Mouse (Mus musculus) splenic B cell, adult 2 months (primary cell): Measurements from ENCODE around the gene Maml3.

Experiments used
- DNase-seq: peaks from one replicate; pipeline ENCODE4 v3.0.0-alpha.2; 2011; ENCODE audit warnings: low read depth, low spot score
- H3K27me3 ChIP-seq: 2 replicates; pipeline ENCODE4 v1.6.1; 2012; ENCODE audit warnings: mild to moderate bottlenecking, low read length, moderate library complexity, mixed read lengths; ENCODE audit not compliant: control insufficient read depth, poor library complexity, insufficient read depth, severe bottlenecking
- H3K36me3 ChIP-seq: 2 replicates; pipeline ENCODE4 v1.6.1; 2012; ENCODE audit warnings: mild to moderate bottlenecking, low read length, moderate library complexity, mixed read lengths; ENCODE audit not compliant: control insufficient read depth, poor library complexity, insufficient read depth, severe bottlenecking

Gene Maml3

DNA sequence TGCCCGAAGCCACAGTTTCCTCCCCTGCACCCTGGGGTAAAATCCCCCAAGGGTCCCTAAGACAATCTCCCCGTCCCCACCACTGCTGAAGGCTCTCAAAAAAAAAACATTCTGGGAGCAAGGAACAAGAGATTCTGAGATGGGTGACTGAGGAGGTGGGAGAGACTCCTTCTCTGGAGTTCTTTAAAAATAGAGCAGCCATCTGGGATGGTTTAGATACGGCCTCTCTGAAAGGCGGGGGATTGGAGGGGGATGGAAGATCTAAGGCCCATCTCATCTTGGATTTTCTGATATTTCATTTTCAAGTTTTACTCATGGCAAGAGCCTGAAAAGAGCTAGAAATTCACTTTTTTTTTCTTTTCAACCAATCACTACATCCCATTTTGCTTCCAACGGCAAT, 219.4 kb downstream of the Maml3 start:
- Histone ChIP-seq H3K36me3 (no peaks in the 10 kb centered on the region), H3K27me3 (no peaks in the 10 kb centered on the region)
- no peak for DNase-seq

DNA sequence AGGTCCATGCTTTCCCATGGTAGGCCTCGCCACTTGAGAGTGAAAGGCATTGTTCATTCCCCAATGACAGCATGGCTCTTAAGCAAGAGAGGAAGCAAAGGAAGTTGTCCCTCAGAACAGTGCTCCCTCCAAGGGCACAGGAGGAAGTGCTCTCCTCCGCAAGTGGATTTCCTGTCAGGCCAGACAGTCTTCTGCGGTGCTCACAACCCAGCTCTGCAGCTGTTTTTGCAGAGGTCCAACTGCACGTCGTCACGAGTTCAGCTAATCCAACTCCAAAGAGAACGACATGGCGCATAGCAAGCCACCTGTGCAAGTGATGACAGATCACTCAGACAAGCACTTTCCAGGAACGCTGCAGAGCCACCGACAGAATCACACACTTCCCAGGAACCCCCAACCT, 222.9 kb downstream of the Maml3 start:
- peak; percentile 39 for DNase-seq
- H3K27me3 ChIP-seq: no peaks in the 10 kb centered on the region

GRCm38 (mm10) chr3:51881393-51881792, 223.5 kb downstream of the Maml3 start:
- H3K27me3 ChIP-seq: no peaks in the 10 kb centered on the region
- DNase-seq: no peak

More for the DNA sequence above, 222.9 kb downstream of the Maml3 start:
- no peaks in the 10 kb centered on the region for H3K36me3 ChIP-seq

DNA sequence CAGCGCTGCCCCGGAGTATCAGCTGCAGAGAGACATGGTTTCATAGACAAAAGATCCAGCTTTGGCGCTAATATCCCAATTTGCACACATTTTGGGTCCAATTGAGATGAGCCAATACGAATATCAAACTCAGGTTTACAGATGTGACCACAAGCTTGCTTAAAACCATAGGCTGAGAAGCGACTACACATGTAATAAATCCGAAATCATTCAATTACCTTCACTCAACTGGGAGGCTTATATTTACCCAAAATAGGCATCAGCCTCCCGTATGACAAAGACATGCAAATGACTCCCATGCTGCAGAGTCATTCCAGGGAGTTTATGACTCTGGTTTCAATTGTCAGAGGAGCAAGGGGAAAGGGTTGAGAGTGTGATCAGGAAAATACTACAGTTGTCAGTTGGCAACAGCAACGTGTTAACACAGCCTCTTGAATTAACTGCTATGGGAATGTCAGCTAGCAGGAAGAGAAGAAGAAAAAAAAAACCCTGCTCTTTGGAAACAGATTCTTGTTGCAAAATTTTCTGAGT, 224.3 kb downstream of the Maml3 start:
- no peaks in the 10 kb centered on the region for H3K36me3 ChIP-seq
- DNase-seq: no peak
- H3K27me3 ChIP-seq: no peaks in the 10 kb centered on the region

More at GRCm38 (mm10) chr3:51881393-51881792, 223.5 kb downstream of the Maml3 start:
- H3K36me3 ChIP-seq: no peaks in the 10 kb centered on the region

DNA sequence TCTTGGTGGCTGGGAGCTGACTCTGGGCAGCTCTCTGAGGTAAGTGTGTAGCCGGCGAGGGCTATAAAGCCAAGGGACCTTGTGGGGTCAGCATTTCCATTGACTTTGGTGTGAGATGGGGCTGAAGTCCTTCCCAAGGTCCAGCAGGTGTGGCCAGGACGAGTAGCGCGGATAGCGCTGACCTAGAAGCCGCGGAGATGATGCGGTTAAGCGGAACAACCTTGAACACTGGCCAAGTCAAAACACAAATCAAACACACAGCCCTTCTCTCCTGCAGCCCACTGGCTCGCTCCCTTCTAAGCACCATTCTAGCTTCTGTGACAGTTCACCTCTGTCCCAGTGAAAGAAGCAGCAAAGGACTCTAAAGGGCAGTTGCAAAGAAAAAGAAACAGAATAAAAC, 225.7 kb downstream of the Maml3 start:
- no peak for DNase-seq
- H3K27me3 ChIP-seq: no peaks in the 10 kb centered on the region
- no peaks in the 10 kb centered on the region for H3K36me3 ChIP-seq

DNA sequence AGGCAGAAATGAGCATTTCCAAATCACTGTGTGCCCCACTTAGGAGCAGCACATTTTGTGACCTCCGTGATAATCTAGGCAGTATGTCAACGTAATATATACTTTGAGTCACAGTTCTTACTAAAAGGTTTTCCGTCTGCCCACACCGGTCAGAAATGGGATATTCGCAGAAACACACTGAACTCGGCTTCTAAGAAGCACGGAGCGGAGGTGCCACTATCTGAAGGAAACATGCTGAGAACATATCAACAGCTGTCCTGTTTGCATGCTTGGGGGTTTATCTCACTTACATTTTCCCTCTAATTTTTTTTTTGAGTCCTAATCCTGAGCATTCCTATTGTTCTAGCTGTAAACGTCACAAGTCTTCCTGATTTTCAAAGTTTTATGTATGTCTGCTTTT, 226.3 kb downstream of the Maml3 start:
- Histone ChIP-seq H3K27me3 (no peaks in the 10 kb centered on the region), H3K36me3 (no peaks in the 10 kb centered on the region)
- no peak for DNase-seq

DNA sequence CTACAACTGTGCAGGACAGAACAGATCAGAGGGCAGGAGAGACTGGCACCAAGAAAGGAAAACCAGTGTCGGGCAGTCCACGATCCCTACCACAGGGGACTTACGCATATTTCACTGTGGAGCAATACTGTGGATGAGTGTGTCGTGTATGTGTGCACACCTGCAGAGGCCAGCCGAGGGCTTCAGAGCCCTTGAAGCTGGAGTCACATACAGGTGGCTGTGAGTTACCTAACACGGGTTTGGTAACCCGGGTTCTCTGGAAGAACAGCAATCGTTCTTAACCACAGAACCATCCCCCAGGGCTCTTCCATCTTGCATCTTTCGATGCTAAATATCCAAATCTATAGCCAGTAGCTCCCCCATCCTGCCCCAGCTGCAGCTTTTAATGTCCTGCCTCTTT, 228.1 kb downstream of the Maml3 start:
- Histone ChIP-seq H3K36me3 (no peaks in the 10 kb centered on the region), H3K27me3 (no peaks in the 10 kb centered on the region)
- no peak for DNase-seq

GRCm38 (mm10) chr3:51875629-51876028, 229.2 kb downstream of the Maml3 start:
- no peak for DNase-seq

DNA sequence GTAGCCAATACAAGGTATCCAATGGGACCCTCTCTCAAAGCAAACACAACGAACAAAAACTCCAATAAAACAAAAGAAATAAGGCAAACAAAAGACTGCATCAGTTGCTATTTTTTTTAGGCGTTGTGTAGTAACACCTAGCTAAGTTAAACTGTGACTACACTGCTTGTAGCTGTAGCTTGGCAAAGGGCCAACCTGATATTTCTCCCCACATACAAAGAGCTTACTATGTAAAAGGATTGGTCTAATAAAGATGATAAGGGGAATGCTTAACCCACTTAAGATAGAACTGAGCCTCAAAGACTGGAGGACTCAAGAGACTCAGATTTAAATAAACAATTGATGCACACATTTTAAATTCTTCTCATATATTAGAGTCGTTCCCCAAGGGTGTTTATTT, 230.6 kb downstream of the Maml3 start:
- no peaks in the 10 kb centered on the region for H3K36me3 ChIP-seq
- DNase-seq: no peak
- H3K27me3 ChIP-seq: no peaks in the 10 kb centered on the region

More at GRCm38 (mm10) chr3:51875629-51876028, 229.2 kb downstream of the Maml3 start:
- Histone ChIP-seq H3K36me3 (no peaks in the 10 kb centered on the region), H3K27me3 (no peaks in the 10 kb centered on the region)

DNA sequence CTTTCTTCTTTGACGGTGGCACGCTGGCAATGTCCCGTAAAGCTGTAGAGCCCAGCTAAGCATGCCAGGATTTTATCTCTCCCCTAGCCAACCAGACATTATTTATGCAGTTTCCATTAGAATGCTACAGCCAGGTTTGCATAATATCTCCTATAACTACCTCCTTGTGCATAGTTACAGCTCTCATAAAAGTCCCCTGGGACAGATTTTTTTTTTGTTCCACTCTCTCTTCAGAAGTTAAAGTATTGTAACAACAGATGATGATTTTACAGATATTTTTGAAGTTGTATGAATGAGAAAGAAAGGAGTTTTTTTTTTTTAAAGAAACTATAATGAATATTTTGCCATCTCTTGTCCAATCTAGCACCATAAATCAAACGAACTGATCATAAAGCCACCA, 232.1 kb downstream of the Maml3 start:
- DNase-seq: peak; percentile 26
- Histone ChIP-seq H3K27me3 (no peaks in the 10 kb centered on the region), H3K36me3 (no peaks in the 10 kb centered on the region)

GRCm38 (mm10) chr3:51871346-51871745, 233.5 kb downstream of the Maml3 start:
- no peaks in the 10 kb centered on the region for H3K27me3 ChIP-seq
- DNase-seq: no peak
- H3K36me3 ChIP-seq: no peaks in the 10 kb centered on the region

DNA sequence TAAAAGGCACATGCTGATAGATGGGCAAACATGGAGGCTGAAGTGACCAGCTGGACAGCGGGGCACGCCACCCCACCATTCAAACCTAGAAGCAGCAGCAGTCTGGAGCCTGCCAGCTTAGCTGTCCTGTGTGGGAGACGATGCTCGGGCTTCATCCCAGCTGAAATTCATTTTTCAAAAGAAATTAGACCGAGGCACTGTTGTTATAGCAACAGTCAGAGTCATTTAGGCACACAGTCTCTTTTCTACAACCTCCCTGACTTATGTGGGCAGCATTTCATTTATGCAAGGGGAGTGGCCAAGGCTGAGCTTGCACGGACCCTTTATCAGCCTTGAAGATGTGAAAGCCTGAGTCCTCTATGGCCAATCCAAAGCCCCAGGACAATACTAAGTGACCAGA, 234.9 kb downstream of the Maml3 start:
- no peak for DNase-seq
- Histone ChIP-seq H3K36me3 (no peaks in the 10 kb centered on the region), H3K27me3 (no peaks in the 10 kb centered on the region)

- H3K36me3 ChIP-seq: no peaks in the 10 kb centered on the region
- DNase-seq: no peak
- no peaks in the 10 kb centered on the region for H3K27me3 ChIP-seq
Measured at GRCm38 (mm10) chr3:51868857-51869256, 236.0 kb downstream of the Maml3 start.

GRCm38 (mm10) chr3:51866446-51866845, 238.4 kb downstream of the Maml3 start:
- H3K27me3 ChIP-seq: no peaks in the 10 kb centered on the region
- DNase-seq: no peak
- no peaks in the 10 kb centered on the region for H3K36me3 ChIP-seq

DNA sequence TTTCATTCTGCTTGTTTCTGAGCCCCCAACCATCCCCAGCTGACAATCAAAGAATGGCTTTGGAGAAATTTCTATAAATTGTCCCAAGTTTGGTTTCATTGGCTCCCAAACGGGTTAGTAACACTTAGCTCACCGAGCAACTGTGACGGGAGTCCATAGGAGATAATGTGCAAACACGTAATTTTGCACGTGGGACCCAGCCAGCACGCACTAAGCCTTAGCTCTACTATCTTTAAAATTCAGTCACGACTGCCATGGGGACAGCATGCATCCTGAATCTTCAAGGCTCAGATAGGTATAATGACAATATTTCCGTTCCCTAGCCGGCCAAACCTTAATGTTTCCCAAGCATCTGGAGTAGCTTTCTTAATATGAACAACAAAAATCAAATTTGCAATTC, 243.2 kb downstream of the Maml3 start:
- Histone ChIP-seq H3K36me3 (no peaks in the 10 kb centered on the region), H3K27me3 (no peaks in the 10 kb centered on the region)
- DNase-seq: no peak

GRCm38 (mm10) chr3:51860458-51860857, 244.4 kb downstream of the Maml3 start:
- no peak for DNase-seq
- Histone ChIP-seq H3K36me3 (no peaks in the 10 kb centered on the region), H3K27me3 (no peaks in the 10 kb centered on the region)
